In the genomic region with DNA sequence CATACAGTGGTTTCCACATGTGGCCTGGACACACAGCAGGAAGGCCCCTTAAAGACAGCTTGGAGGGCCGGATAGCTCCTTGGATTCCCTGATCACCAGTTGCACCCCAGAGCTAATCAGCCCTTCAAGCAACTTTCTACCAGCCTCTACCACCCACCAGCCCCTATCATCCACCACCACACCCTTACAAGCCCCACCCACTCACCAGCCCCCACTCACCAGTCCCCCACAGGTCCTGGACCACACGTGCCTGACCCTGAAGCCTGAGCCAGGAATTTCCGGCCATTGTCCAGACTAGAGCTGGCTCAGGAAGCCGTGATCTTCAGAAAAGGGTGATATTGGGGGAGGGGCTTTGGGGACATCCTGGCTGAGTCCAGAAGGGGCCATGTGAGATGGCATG, we compare ENCODE assay signal across 9 mouse cellular contexts. TPM values are rescaled to one million over a fixed set of nuclear protein-coding genes. Genes with fewer than 3 reads are reported as not detected.
A peak's percentile ranks its signal among the peaks of the same experiment; 100 is the strongest.
DNase-seq lines count a peak whose midpoint lies in the region; ATAC-seq lines count a peak whose summit lies in the region.
"Had no signal": no experiment of that assay in that cellular context is flagged by ENCODE, and none has a peak within 500 bp of the region (broad histone marks: within the 10 kb centered on the region; RNA-seq: fewer than 3 reads in every experiment).

No protein-coding gene starts in this region.

- H3K4me1 ChIP-seq in forebrain, embryonic 11.5 days (replicated peaks; ENCODE audit: control insufficient read depth, insufficient read depth, low read length) = no peaks in the 10 kb centered on the region; the same call in 1 of the 2 replicates

- H3K27me3 ChIP-seq in forebrain, embryonic 11.5 days (ENCODE audit: control insufficient read depth, insufficient read depth, low read length) = no peaks in the 10 kb centered on the region

- H3K9me3 ChIP-seq in forebrain, embryonic 11.5 days (ENCODE audit: control insufficient read depth, low read length) = no peaks in the 10 kb centered on the region

- no peak overlapping the region for H3K9ac ChIP-seq in forebrain, embryonic 11.5 days (ENCODE audit: low read length)

- peak; percentile 44 for DNase-seq in embryo, embryonic 11 days
- DNase-seq in embryo, embryonic 9.5 days (ENCODE audit: extremely low spot score) = no peak
- DNase-seq in c-Kit-positive CD71-positive TER-119-positive erythroid progenitor cells, embryonic 14.5 days (ENCODE audit: low spot score) = peak; percentile 45
- DNase-seq in kidney, adult 18-20 months = peak; percentile 60
- DNase-seq in lung, adult 18-20 months = peak; percentile 84 to 90
- DNase-seq in forebrain, embryonic 11.5 days (ENCODE audit: low spot score) = no peak
- DNase-seq in right cerebral cortex, postnatal 4 days = no peak
- no peak for DNase-seq in right cerebral cortex, postnatal 36 days (ENCODE audit: low spot score in 2 of 2)

- no peak overlapping the region for H3K27ac ChIP-seq in forebrain, embryonic 11.5 days (ENCODE audit: low read depth, low read length)
- H3K27ac ChIP-seq: macrophage had no signal

- H3K4me3 ChIP-seq in forebrain, embryonic 11.5 days (ENCODE audit: low read depth, low read length) = no peak overlapping the region

- no peak overlapping the region for H3K4me2 ChIP-seq in forebrain, embryonic 11.5 days (ENCODE audit: low read depth, low read length, severe bottlenecking)

- ATAC-seq in forebrain, embryonic 11.5 days (replicated peaks; ENCODE audit: low FRiP score) = no peak

- H3K36me3 ChIP-seq in forebrain, embryonic 11.5 days (ENCODE audit: control insufficient read depth, insufficient read depth, low read length) = no peaks in the 10 kb centered on the region

- 68% methylated on average over 4 of the region's 4 CpGs for WGBS in forebrain, embryonic 11.5 days

RNA-seq across cellular contexts. Expression of gene Egfl7, which starts 3.9 kb away (rescaled TPM):
- polyA plus RNA-seq in forebrain, embryonic 11.5 days (2014; fragmentation: Nextera tagmentation; extraction: Ambion mirVana) = 58.4 and 63.7 TPM in 2 replicates

RNA-seq across cellular contexts. Expression of gene Gm20532, which starts 10.6 kb away (rescaled TPM):
- not detected in 2 replicates for polyA plus RNA-seq in forebrain, embryonic 11.5 days (2014; fragmentation: Nextera tagmentation; extraction: Ambion mirVana)

RNA-seq across cellular contexts. Expression of gene Agpat2, which starts 28.4 kb away (rescaled TPM):
- 6.0 and 8.9 TPM in 2 replicates for polyA plus RNA-seq in forebrain, embryonic 11.5 days (2014; fragmentation: Nextera tagmentation; extraction: Ambion mirVana)

RNA-seq across cellular contexts. Expression of gene Fam69b, which starts 52.4 kb away (rescaled TPM):
- 49.8 and 63.8 TPM in 2 replicates for polyA plus RNA-seq in forebrain, embryonic 11.5 days (2014; fragmentation: Nextera tagmentation; extraction: Ambion mirVana)
- polyA plus RNA-seq: macrophage had no signal

RNA-seq across cellular contexts. Expression of gene Notch1, which starts 59.4 kb away (rescaled TPM):
- polyA plus RNA-seq in forebrain, embryonic 11.5 days (2014; fragmentation: Nextera tagmentation; extraction: Ambion mirVana) = 68.3 and 70.9 TPM in 2 replicates

Comparison
In these comparisons a context has a peak if more than half of its experiments do, and no peak if none do; other contexts are left out.
1. DNase-seq: peak in embryo, embryonic 11 days (single experiment), c-Kit-positive CD71-positive TER-119-positive erythroid progenitor cells, embryonic 14.5 days (single experiment), kidney, adult 18-20 months (single experiment) and lung, adult 18-20 months (2 of 2); none in embryo, embryonic 9.5 days (single experiment), forebrain, embryonic 11.5 days (single experiment), right cerebral cortex, postnatal 4 days (single experiment) and right cerebral cortex, postnatal 36 days (0 of 2).